ENCODE assay signal across 12 mouse cellular contexts in genomic region chr5:113580801-113581200, GRCm38 (mm10).
"Had no signal": no experiment of that assay in that cellular context is flagged by ENCODE, and none has a peak within 500 bp of the region (broad histone marks: within the 10 kb centered on the region; RNA-seq: fewer than 3 reads in every experiment).

No protein-coding gene starts in this region.

- H3K9ac ChIP-seq: liver, embryonic 13.5 days; lung, embryonic 14.5 days; midbrain, embryonic 12.5 days; midbrain, embryonic 15.5 days; neural tube, embryonic 12.5 days; neural tube, embryonic 15.5 days had no signal

- ATAC-seq: lung, postnatal 0 days had no signal

- DNase-seq: layer of hippocampus, adult 9-11 months; liver, embryonic 13.5 days; right cerebral cortex, adult 18-20 months had no signal

- H3K4me1 ChIP-seq: liver, embryonic 13.5 days had no signal

- H3K27ac ChIP-seq: layer of hippocampus, adult 2 months; liver, embryonic 13.5 days; macrophage; midbrain, embryonic 12.5 days; midbrain, embryonic 15.5 days; neural tube, embryonic 12.5 days; stomach, postnatal 0 days had no signal

- H3K4me3 ChIP-seq: layer of hippocampus, adult 2 months; liver, embryonic 13.5 days; midbrain, embryonic 12.5 days; midbrain, embryonic 15.5 days; neural tube, embryonic 12.5 days; neural tube, embryonic 15.5 days had no signal

- H3K9me3 ChIP-seq: liver, embryonic 13.5 days; midbrain, embryonic 12.5 days; midbrain, embryonic 15.5 days; neural tube, embryonic 12.5 days; neural tube, embryonic 15.5 days had no signal

- H3K4me2 ChIP-seq: liver, embryonic 13.5 days; lung, embryonic 14.5 days; midbrain, embryonic 12.5 days; midbrain, embryonic 15.5 days; neural tube, embryonic 12.5 days; neural tube, embryonic 15.5 days had no signal

- H3K27me3 ChIP-seq: liver, embryonic 13.5 days; midbrain, embryonic 12.5 days; midbrain, embryonic 15.5 days; neural tube, embryonic 12.5 days; neural tube, embryonic 15.5 days had no signal

- H3K36me3 ChIP-seq: liver, embryonic 13.5 days; midbrain, embryonic 12.5 days; midbrain, embryonic 15.5 days; neural tube, embryonic 12.5 days; neural tube, embryonic 15.5 days had no signal
